Mouse (Mus musculus) 3T3-L1 (cell line): ENCODE measurements around the gene Rsrp1.
A peak's percentile ranks its signal among the peaks of the same experiment; 100 is the strongest.

Experiments
- DNase-seq: peaks from one replicate; pipeline ENCODE4 v3.0.0-alpha.2; 2015; ENCODE audit warnings: low read depth, low spot score

The Rsrp1 gene

GRCm38 (mm10) chr4:134922111-134922924 lies 1.1 kb upstream of the Rsrp1 start:
- peak; percentile 69 for DNase-seq

GRCm38 (mm10) chr4:134922925-134923244 lies 507 bp upstream of the Rsrp1 start:
- peak; percentile 61 for DNase-seq

- DNase-seq = peak; percentile 90
Measured at GRCm38 (mm10) chr4:134924019-134924741, 788 bp downstream of the Rsrp1 start.

- peak; percentile 12 for DNase-seq
Measured at GRCm38 (mm10) chr4:134925206-134925605, 1.8 kb downstream of the Rsrp1 start.

GRCm38 (mm10) chr4:134927815-134928463 lies 4.5 kb downstream of the Rsrp1 start:
- peak; percentile 21 for DNase-seq

GRCm38 (mm10) chr4:134928464-134928836 lies 5.1 kb downstream of the Rsrp1 start:
- no peak for DNase-seq

- peak; percentile 25 for DNase-seq
Measured at GRCm38 (mm10) chr4:134929536-134929935, 6.1 kb downstream of the Rsrp1 start.

- DNase-seq = no peak
Measured at GRCm38 (mm10) chr4:134930190-134930589, 6.8 kb downstream of the Rsrp1 start.

GRCm38 (mm10) chr4:134930684-134931481 lies 7.5 kb downstream of the Rsrp1 start, which contains the start of gene Syf2:
Syf2 (plus strand) TSS chr4:134930898.
- peak; percentile 97 for DNase-seq

- DNase-seq = peak; percentile 45
Measured at GRCm38 (mm10) chr4:134937240-134938176, 14.1 kb downstream of the Rsrp1 start.

GRCm38 (mm10) chr4:134939900-134940299 lies 16.5 kb downstream of the Rsrp1 start:
- no peak for DNase-seq

- DNase-seq = no peak
Measured at GRCm38 (mm10) chr4:134943758-134944538, 20.6 kb downstream of the Rsrp1 start.

- peak; percentile 88 for DNase-seq
Measured at GRCm38 (mm10) chr4:134946024-134946744, 22.8 kb downstream of the Rsrp1 start.

GRCm38 (mm10) chr4:134950518-134951091 lies 27.2 kb downstream of the Rsrp1 start:
- DNase-seq = peak; percentile 87

- no peak for DNase-seq
Measured at GRCm38 (mm10) chr4:134954461-134954860, 31.1 kb downstream of the Rsrp1 start.

- peak; percentile 77 for DNase-seq
Measured at GRCm38 (mm10) chr4:134955196-134955595, 31.8 kb downstream of the Rsrp1 start.

GRCm38 (mm10) chr4:134955845-134956244 lies 32.5 kb downstream of the Rsrp1 start:
- DNase-seq = peak; percentile 81

GRCm38 (mm10) chr4:134956328-134956727 lies 32.9 kb downstream of the Rsrp1 start:
- DNase-seq = peak; percentile 88
